Mouse (Mus musculus) frontal cortex, adult (tissue): ENCODE results near the gene Slc38a3.

Source experiments
- ATAC-seq: cut with Nextera tagmentation; 2 replicates; pipeline ENCODE4 v1.9.2; 2017; ENCODE audit warnings: mild to moderate bottlenecking, moderate library complexity, mixed read lengths; ENCODE audit not compliant: low TSS enrichment

The Slc38a3 gene

GRCm38 (mm10) chr9:107666751-107667205, 2.6 kb downstream of the Slc38a3 start:
- ATAC-seq, result no peak

GRCm38 (mm10) chr9:107665308-107665707, 4.0 kb downstream of the Slc38a3 start:
- ATAC-seq, result no peak

GRCm38 (mm10) chr9:107663525-107663924, 5.8 kb downstream of the Slc38a3 start:
- no peak for ATAC-seq

GRCm38 (mm10) chr9:107662342-107662741, 7.0 kb downstream of the Slc38a3 start:
- no peak for ATAC-seq

GRCm38 (mm10) chr9:107660777-107661176, 8.6 kb downstream of the Slc38a3 start:
- no peak for ATAC-seq

GRCm38 (mm10) chr9:107659961-107660360, 9.4 kb downstream of the Slc38a3 start:
- ATAC-seq, result peak; percentile 21

GRCm38 (mm10) chr9:107659551-107659950, 9.8 kb downstream of the Slc38a3 start:
- peak; percentile 92 for ATAC-seq

- no peak for ATAC-seq
Measured at GRCm38 (mm10) chr9:107658096-107658495, 11.2 kb downstream of the Slc38a3 start.

- ATAC-seq, result no peak
Measured at GRCm38 (mm10) chr9:107657144-107657543, 12.2 kb downstream of the Slc38a3 start.

GRCm38 (mm10) chr9:107654585-107654984, 14.7 kb downstream of the Slc38a3 start:
- ATAC-seq, result no peak

- no peak for ATAC-seq
Measured at GRCm38 (mm10) chr9:107653474-107653873, 15.9 kb downstream of the Slc38a3 start.

- peak; percentile 20; the same call in 1 of the 2 replicates for ATAC-seq
Measured at GRCm38 (mm10) chr9:107650708-107651481, 18.4 kb downstream of the Slc38a3 start.

- 0 out of 2 replicates have a peak, but pooled peaks have one; percentile 51 for ATAC-seq
Measured at GRCm38 (mm10) chr9:107650225-107650624, 19.1 kb downstream of the Slc38a3 start.

- ATAC-seq, result no peak
Measured at GRCm38 (mm10) chr9:107648767-107649166, 20.6 kb downstream of the Slc38a3 start.

- no peak for ATAC-seq
Measured at GRCm38 (mm10) chr9:107646975-107647374, 22.4 kb downstream of the Slc38a3 start.

- ATAC-seq, result peak; percentile 74
Measured at GRCm38 (mm10) chr9:107645577-107645976, 23.8 kb downstream of the Slc38a3 start.

GRCm38 (mm10) chr9:107645153-107645510, 24.2 kb downstream of the Slc38a3 start:
- no peak for ATAC-seq

GRCm38 (mm10) chr9:107644495-107645152, 24.7 kb downstream of the Slc38a3 start:
- peak; percentile 87 for ATAC-seq

GRCm38 (mm10) chr9:107643544-107644214, 25.7 kb downstream of the Slc38a3 start:
- no peak for ATAC-seq

- ATAC-seq, result no peak
Measured at GRCm38 (mm10) chr9:107641666-107642065, 27.7 kb downstream of the Slc38a3 start.

GRCm38 (mm10) chr9:107640257-107640772, 29.0 kb downstream of the Slc38a3 start:
- ATAC-seq, result no peak

GRCm38 (mm10) chr9:107637070-107637469, 32.3 kb downstream of the Slc38a3 start:
- no peak for ATAC-seq
